Mouse (Mus musculus) embryonic facial prominence, embryonic 14.5 days (tissue): ENCODE results near the gene Haus2. TPM values are rescaled to one million over a fixed set of nuclear protein-coding genes. Genes with fewer than 3 reads are reported as not detected.
A peak's percentile ranks its signal among the peaks of the same experiment; 100 is the strongest.

Experiments used
- ATAC-seq: fragments of 200-750 bp; cut with Nextera tagmentation; 2 replicates; pipeline ENCODE4 v1.8.0; 2017; ENCODE audit warnings: low read depth, moderate number of reproducible peaks, moderate TSS enrichment
- DNase-seq: peaks from one replicate; pipeline ENCODE4 v3.0.0-alpha.2; 2015; ENCODE audit warnings: low spot score
- H3K27ac ChIP-seq: fragments of 300-500 bp; sonication (generic); replicated peaks from 2 replicates; pipeline ENCODE4 v1.5.1; 2014; ENCODE audit warnings: low read depth, mild to moderate bottlenecking, low read length, moderate library complexity
- H3K27me3 ChIP-seq: fragments of 300-500 bp; sonication (generic); replicated peaks from 2 replicates; pipeline ENCODE4 v1.6.1; 2014; ENCODE audit warnings: low read length; ENCODE audit not compliant: control insufficient read depth, insufficient read depth
- H3K36me3 ChIP-seq: fragments of 300-500 bp; sonication (generic); 2 replicates; pipeline ENCODE4 v1.6.1; 2014; ENCODE audit warnings: low read length, mixed read lengths; ENCODE audit not compliant: control insufficient read depth, insufficient read depth
- H3K4me1 ChIP-seq: fragments of 300-500 bp; sonication (generic); 2 replicates; pipeline ENCODE4 v1.6.1; 2014; ENCODE audit warnings: antibody characterized with exemption, low read length; ENCODE audit not compliant: control insufficient read depth, insufficient read depth
- H3K4me2 ChIP-seq: fragments of 300-500 bp; sonication (generic); 2 replicates; pipeline ENCODE4 v1.6.1; 2014; ENCODE audit warnings: low read depth, mild to moderate bottlenecking, low read length, moderate library complexity, mixed read lengths
- H3K4me3 ChIP-seq: fragments of 300-500 bp; sonication (generic); 2 replicates; pipeline ENCODE4 v1.5.1; 2014; ENCODE audit warnings: low read depth, mild to moderate bottlenecking, low read length
- H3K9ac ChIP-seq: fragments of 300-500 bp; sonication (generic); 2 replicates; pipeline ENCODE4 v1.6.1; 2014; ENCODE audit warnings: low read depth, mild to moderate bottlenecking, low read length, moderate library complexity, mixed read lengths
- H3K9me3 ChIP-seq: fragments of 300-500 bp; sonication (generic); 2 replicates; pipeline ENCODE4 v1.6.1; 2016; ENCODE audit warnings: low read length; ENCODE audit not compliant: control insufficient read depth
- WGBS: fragments of 180-500 bp; shearing (Covaris S2); extraction: QIAGEN DNeasy Blood & Tissue Kit; methylation state at CpG from one replicate; pipeline ENCODE4 v1.1.7; 2014; 5-methylcytosine and 5-hydroxymethylcytosine counted together
- polyA plus RNA-seq: library from polyadenylated mRNA; unstranded; fragments of >200 nt; fragmentation: Nextera tagmentation; extraction: Ambion mirVana; gene quantifications from 2 replicates; pipeline ENCODE4 v1.2.1, GENCODE M21; 2014

Gene Haus2
- polyA plus RNA-seq, 1 experiment from 2014 or later, result 17.7 TPM

DNA sequence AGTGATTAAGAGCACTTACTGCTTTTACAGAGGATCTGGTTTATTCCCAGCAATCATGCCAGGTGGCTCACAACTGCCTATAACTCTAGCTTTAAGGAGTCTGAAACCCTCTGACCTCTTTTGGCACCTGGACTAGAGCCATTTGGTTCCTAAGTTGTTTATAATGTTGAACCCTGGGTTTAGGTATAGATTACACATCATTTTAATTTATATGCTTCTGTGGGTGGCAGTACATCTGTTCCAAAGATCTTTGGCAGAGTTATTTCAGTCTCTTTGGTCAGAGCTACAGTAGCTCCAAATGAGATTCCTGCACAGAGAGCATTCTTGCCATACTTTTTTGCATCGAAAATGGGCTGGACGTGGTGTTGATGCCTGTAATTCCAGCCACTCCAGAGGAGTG lies 11.4 kb upstream of the Haus2 start:
- WGBS, result 92% methylated on average over 2 of the region's 2 CpGs

DNA sequence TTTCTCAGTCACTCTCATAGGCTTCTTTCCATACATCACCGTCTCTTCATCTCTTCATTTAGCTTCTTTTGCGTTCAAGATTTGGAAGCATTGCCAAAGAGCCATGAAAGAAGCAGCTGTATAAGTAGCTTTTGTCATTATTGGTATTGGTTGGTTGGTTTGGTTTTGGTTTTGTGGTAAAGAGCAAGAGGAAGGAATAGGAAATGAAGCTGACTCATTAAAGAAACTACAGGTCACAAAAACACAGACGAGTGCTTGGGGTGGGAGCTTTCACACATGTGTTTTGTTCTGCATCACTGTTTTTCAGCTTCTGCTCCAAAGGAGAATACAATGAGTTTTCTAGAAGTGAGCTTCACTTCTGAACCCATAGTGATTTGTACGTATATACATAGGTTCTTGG lies 9.7 kb upstream of the Haus2 start:
- no peak for ATAC-seq
- Histone ChIP-seq H3K4me3 (no peak overlapping the region), H3K4me1 (no peaks in the 10 kb centered on the region), H3K9me3 (no peaks in the 10 kb centered on the region), H3K27ac (no peak overlapping the region), H3K36me3 (peaks cover 83% of the 10 kb centered on the region), H3K9ac (no peak overlapping the region), H3K27me3 (no peaks in the 10 kb centered on the region), H3K4me2 (no peak overlapping the region)
- DNase-seq, result no peak
- 90% methylated on average over 4 of the region's 4 CpGs for WGBS

More for the DNA sequence above, 11.4 kb upstream of the Haus2 start:
- peaks cover 85% of the 10 kb centered on the region for H3K36me3 ChIP-seq
- H3K4me3 ChIP-seq, result no peak overlapping the region
- H3K4me2 ChIP-seq, result no peak overlapping the region
- no peaks in the 10 kb centered on the region for H3K9me3 ChIP-seq
- ATAC-seq (no peak), DNase-seq (no peak)
- no peaks in the 10 kb centered on the region for H3K27me3 ChIP-seq
- no peak overlapping the region for H3K27ac ChIP-seq
- no peak overlapping the region for H3K9ac ChIP-seq
- no peaks in the 10 kb centered on the region for H3K4me1 ChIP-seq

- H3K36me3 ChIP-seq, result peaks cover 37% of the 10 kb centered on the region
- no peaks in the 10 kb centered on the region for H3K9me3 ChIP-seq
- WGBS, result 88% methylated on average over 6 of the region's 6 CpGs
- no peak for DNase-seq
- H3K27ac ChIP-seq, result no peak overlapping the region
- no peaks in the 10 kb centered on the region for H3K27me3 ChIP-seq
- peaks cover 6% of the 10 kb centered on the region for H3K4me1 ChIP-seq
- no peak overlapping the region for H3K4me2 ChIP-seq
- ATAC-seq, result no peak
- no peak overlapping the region for H3K9ac ChIP-seq
- no peak overlapping the region for H3K4me3 ChIP-seq
Observed at GRCm38 (mm10) chr2:120606021-120606690, 3.0 kb upstream of the Haus2 start.

DNA sequence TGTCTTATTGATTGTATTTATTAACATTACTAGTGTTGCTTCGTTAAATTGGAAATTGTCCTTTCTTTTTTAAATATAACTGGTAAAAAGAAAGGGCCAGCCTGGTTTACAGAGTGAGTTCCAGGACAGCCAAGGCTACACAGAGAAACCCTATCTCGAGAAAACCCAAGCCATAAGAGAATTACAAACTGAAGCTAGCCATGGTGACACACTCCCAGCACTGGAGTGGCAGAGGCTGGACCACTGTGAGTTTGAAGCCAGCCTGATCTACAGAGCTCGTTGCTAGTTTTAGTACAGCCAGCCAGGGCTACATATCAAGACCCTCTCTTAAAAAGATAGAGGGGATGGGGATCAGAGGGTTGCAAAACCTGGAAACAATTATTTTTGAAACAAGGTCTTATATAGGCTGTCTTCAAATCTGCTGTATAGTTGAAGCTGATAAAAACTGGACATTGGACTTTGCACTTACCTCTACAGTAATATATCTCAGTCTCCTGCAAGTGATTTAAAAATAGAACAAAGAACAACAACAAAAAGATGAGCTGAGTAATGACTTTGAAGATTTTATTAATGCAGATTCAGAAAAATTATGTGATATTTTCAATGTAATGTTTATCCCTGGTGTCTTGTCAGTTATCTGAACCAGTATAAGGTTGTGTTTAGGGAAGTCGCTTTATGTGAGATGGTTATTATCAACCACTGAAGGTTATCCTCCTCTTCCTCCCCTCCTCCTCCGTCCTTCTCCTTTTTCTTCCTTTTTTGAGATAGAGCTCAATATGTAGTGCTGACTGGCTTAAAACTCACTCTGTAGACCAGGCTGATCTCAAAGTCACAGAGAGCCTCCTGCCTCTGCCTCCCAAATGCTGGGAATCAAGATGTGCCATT lies 7.3 kb downstream of the Haus2 start:
- no peak overlapping the region for H3K9ac ChIP-seq
- H3K36me3 ChIP-seq, result peaks cover 64% of the 10 kb centered on the region
- no peaks in the 10 kb centered on the region for H3K9me3 ChIP-seq
- WGBS, result 94% methylated on average over 5 of the region's 5 CpGs
- H3K4me3 ChIP-seq, result no peak overlapping the region
- H3K4me1 ChIP-seq, result no peaks in the 10 kb centered on the region
- ATAC-seq, result no peak
- no peaks in the 10 kb centered on the region for H3K27me3 ChIP-seq
- H3K4me2 ChIP-seq, result no peak overlapping the region
- no peak overlapping the region for H3K27ac ChIP-seq
- DNase-seq, result no peak

- Histone ChIP-seq H3K4me2 (no peak overlapping the region), H3K4me3 (no peak overlapping the region), H3K27me3 (no peaks in the 10 kb centered on the region), H3K4me1 (no peaks in the 10 kb centered on the region), H3K9me3 (no peaks in the 10 kb centered on the region), H3K36me3 (peaks cover 54% of the 10 kb centered on the region), H3K27ac (no peak overlapping the region), H3K9ac (no peak overlapping the region)
- no peak for DNase-seq
- ATAC-seq, result no peak
- WGBS, result 100% methylated on average over 1 of the region's 1 CpGs
Observed at GRCm38 (mm10) chr2:120619538-120619937, 10.4 kb downstream of the Haus2 start.

GRCm38 (mm10) chr2:120622920-120623319 lies 13.7 kb downstream of the Haus2 start:
- Histone ChIP-seq H3K9ac (no peak overlapping the region), H3K27me3 (no peaks in the 10 kb centered on the region), H3K36me3 (peaks cover 25% of the 10 kb centered on the region), H3K4me2 (no peak overlapping the region), H3K27ac (no peak overlapping the region), H3K4me3 (no peak overlapping the region), H3K4me1 (no peaks in the 10 kb centered on the region), H3K9me3 (no peaks in the 10 kb centered on the region)
- ATAC-seq, result no peak
- no peak for DNase-seq

DNA sequence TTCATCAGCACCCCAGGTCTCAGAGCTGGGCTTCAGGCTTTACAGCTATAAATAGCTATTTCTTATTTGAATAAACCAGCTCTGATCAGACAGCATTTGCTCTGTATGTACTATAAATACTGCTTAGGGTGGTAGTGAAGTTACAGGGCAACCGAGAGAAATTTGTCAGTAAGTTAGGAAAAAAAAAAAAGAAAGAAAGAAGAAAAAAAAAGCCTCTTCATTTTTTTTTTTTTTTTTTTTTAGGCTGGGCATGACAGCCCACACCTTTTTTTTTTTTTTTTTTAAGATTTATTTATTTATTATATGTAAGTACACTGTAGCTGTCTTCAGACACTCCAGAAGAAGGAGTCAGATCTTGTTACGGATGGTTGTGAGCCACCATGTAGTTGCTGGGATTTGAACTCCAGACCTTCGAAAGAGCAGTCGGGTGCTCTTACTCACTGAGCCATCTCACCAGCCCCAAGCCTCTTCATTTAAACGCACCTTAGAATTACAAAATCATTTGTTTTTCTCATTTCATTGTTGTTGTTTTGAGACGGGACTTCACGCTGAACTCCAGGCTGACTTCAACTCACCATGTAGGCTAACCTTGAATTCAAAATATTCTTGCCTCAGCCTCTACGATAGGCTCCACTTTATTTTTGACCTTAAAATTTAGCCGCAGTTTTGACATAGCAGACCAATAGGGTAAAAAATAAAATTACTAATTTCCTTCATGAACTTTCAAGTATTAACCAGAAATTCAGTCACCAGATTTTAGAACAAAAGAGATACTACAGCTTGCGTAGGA lies 19.1 kb downstream of the Haus2 start:
- DNase-seq (peak; percentile 3), ATAC-seq (peak; percentile 24)
- Histone ChIP-seq H3K36me3 (peaks cover 15% of the 10 kb centered on the region; the same call in 1 of the 2 replicates), H3K27ac (no peak overlapping the region), H3K9me3 (no peaks in the 10 kb centered on the region), H3K27me3 (no peaks in the 10 kb centered on the region), H3K4me3 (peak overlapping the region; percentile 58), H3K4me1 (peaks cover 14% of the 10 kb centered on the region), H3K9ac (peak overlapping the region; percentile 21; the same call in 1 of the 2 replicates), H3K4me2 (peak overlapping the region; percentile 71)
- WGBS, result 30% methylated on average over 10 of the region's 10 CpGs

GRCm38 (mm10) chr2:120628886-120629735 lies 19.9 kb downstream of the Haus2 start, which contains the start of gene Stard9:
Gene Stard9, plus strand, starts transcription at chr2:120629121.
- Histone ChIP-seq H3K27ac (no peak within 1 kb of the TSS), H3K4me3 (peak within 1 kb of the TSS; percentile 58), H3K9me3 (no peaks in the 10 kb centered on the region), H3K4me2 (peak within 1 kb of the TSS; percentile 71), H3K4me1 (peaks cover 14% of the 10 kb centered on the region), H3K27me3 (no peaks in the 10 kb centered on the region), H3K9ac (peak within 1 kb of the TSS; percentile 67), H3K36me3 (peaks cover 19% of the 10 kb centered on the region)
- peak; percentile 100 for ATAC-seq
- peak; percentile 100 for DNase-seq
- WGBS, result 3% methylated on average over 32 of the region's 36 CpGs
